Comparison of ENCODE assay signal across 31 mouse cellular contexts in the genomic region with DNA sequence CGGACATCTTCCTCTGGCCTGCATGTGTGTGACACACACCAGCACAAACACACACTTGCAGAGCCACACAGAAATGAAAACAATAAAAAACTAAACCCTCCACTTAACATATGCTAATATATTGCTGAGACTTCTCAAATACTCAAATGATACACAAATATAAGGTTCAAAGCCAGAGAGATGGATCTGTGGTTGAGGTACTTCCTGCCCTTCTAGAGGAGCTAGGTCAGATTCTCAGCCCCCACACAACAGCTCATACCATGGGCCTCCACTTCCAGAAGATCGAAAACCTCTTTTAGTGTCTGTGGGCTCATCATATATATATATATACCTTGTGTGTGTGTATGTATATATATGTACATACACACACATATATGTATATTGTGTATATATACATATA. TPM values are rescaled to one million over a fixed set of nuclear protein-coding genes. Genes with fewer than 3 reads are reported as not detected.
A peak's percentile ranks its signal among the peaks of the same experiment; 100 is the strongest.
DNase-seq lines count a peak whose midpoint lies in the region; ATAC-seq lines count a peak whose summit lies in the region.
"Had no signal": no experiment of that assay in that cellular context is flagged by ENCODE, and none has a peak within 500 bp of the region (broad histone marks: within the 10 kb centered on the region; RNA-seq: fewer than 3 reads in every experiment).

No protein-coding gene starts in this region.

- intact Hi-C loops in gastrocnemius, postnatal 14 days (cut with DNase I; ENCODE audit: low total_unique reads) = no loop called here

- peak; percentile 32 for DNase-seq in CD4-positive, CD25-positive, alpha-beta regulatory T cell, adult 2 months (ENCODE audit: low read depth, low spot score)
- peak; percentile 15 for DNase-seq in induced T-regulatory cell, adult 2 months (ENCODE audit: low read depth)
- no peak for DNase-seq in ovary, postnatal 10 days (ENCODE audit: low spot score)
- no peak for DNase-seq in Muller cell, postnatal 12 days (ENCODE audit: inconsistent ontology term)
- DNase-seq in gastrocnemius, postnatal 14 days = no peak
- DNase-seq: adrenal gland, adult 2 months; adrenal gland, postnatal 10 days; adrenal gland, postnatal 25 days; cerebellum, adult 11 months; cerebellum, adult 18-20 months; cerebellum, adult 8-10 months; cerebellum, adult 9-11 months; cerebellum, postnatal 14 days; cerebellum, postnatal 36 days; embryo, embryonic 11 days had no signal

- ATAC-seq in CD4-positive, CD25-positive, alpha-beta regulatory T cell, adult 4 months = peak; percentile 77
- ATAC-seq: forebrain, embryonic 14.5 days; forebrain, embryonic 16.5 days; Patski had no signal

RNA-seq across cellular contexts. Expression of gene BC053393, which starts 5.4 kb away (rescaled TPM):
- polyA plus RNA-seq in CD4-positive, CD25-positive, alpha-beta regulatory T cell, adult 4 months (2017; shearing (Covaris generic)) = not detected
- not detected for total RNA-seq in gastrocnemius, postnatal 14 days (2021)
- total RNA-seq: adrenal gland, adult 2 months; adrenal gland, postnatal 10 days; adrenal gland, postnatal 25 days; adrenal gland, postnatal 4 days; common myeloid progenitor, adult 5-6 weeks; ES-E14; MEL had no signal
- polyA plus RNA-seq: adrenal gland, adult 2 months; brain, embryonic 14.5 days; C2C12; embryonic facial prominence, embryonic 11.5 days; embryonic facial prominence, embryonic 13.5 days; embryonic facial prominence, embryonic 15.5 days; erythroblast, embryonic 14.5 days; forebrain, embryonic 10.5 days; forebrain, embryonic 12.5 days; forebrain, embryonic 14.5 days; forebrain, embryonic 16.5 days; Patski had no signal

RNA-seq across cellular contexts. Expression of gene Gm12169, which starts 42.0 kb away (rescaled TPM):
- polyA plus RNA-seq in CD4-positive, CD25-positive, alpha-beta regulatory T cell, adult 4 months (2017; shearing (Covaris generic)) = 1 to 10 TPM; 1.2 to 1.9 TPM
- total RNA-seq in gastrocnemius, postnatal 14 days (2021) = not detected
- total RNA-seq: adrenal gland, adult 2 months; adrenal gland, postnatal 10 days; adrenal gland, postnatal 25 days; adrenal gland, postnatal 4 days; common myeloid progenitor, adult 5-6 weeks; ES-E14; MEL had no signal
- polyA plus RNA-seq: adrenal gland, adult 2 months; brain, embryonic 14.5 days; C2C12; embryonic facial prominence, embryonic 11.5 days; embryonic facial prominence, embryonic 13.5 days; embryonic facial prominence, embryonic 15.5 days; erythroblast, embryonic 14.5 days; forebrain, embryonic 10.5 days; forebrain, embryonic 12.5 days; forebrain, embryonic 14.5 days; forebrain, embryonic 16.5 days; Patski had no signal

Comparison
In these comparisons a context has a peak if more than half of its experiments do, and no peak if none do; other contexts are left out.
1. DNase-seq: peak in CD4-positive, CD25-positive, alpha-beta regulatory T cell, adult 2 months (single experiment) and induced T-regulatory cell, adult 2 months (single experiment); none in ovary, postnatal 10 days (single experiment), Muller cell, postnatal 12 days (single experiment) and gastrocnemius, postnatal 14 days (single experiment).